Mouse (Mus musculus): ENCODE data around the gene Gm29276. TPM values are rescaled to one million over a fixed set of nuclear protein-coding genes. Genes with fewer than 3 reads are reported as not detected.
"Not testable (repeated sequence)": the region's sequence is repeated elsewhere in the genome, so short reads cannot be mapped to it uniquely, and the experiment has no call there.

Gene Gm29276
- polyA plus RNA-seq (2014; fragmentation: Nextera tagmentation; extraction: Ambion mirVana), result not detected in 2 replicates

GRCm38 (mm10) chrY:42582150-42582549, at the start of gene Gm29276:
TSS of gene Gm29276 (minus strand) at chrY:42582250.
- ATAC-seq (ENCODE audit: low FRiP score); H3K9ac ChIP-seq; H3K4me3 ChIP-seq (replicated peaks; ENCODE audit: low read length); H3K4me1 ChIP-seq (replicated peaks; ENCODE audit: control insufficient read depth, insufficient read depth, low read length); H3K27ac ChIP-seq; DNase-seq (ENCODE audit: low spot score); H3K27me3 ChIP-seq (ENCODE audit: control insufficient read depth, insufficient read depth, low read length); H3K4me2 ChIP-seq (replicated peaks); H3K36me3 ChIP-seq (replicated peaks; ENCODE audit: control insufficient read depth, insufficient read depth); H3K9me3 ChIP-seq (ENCODE audit: control insufficient read depth, low read length): not testable (repeated sequence)
- no CpG with 5 or more reads among the region's 7 CpGs for WGBS
